Mouse (Mus musculus): ENCODE measurements around the gene Ccs.
A peak's percentile ranks its signal among the peaks of the same experiment; 100 is the strongest.
"Not testable (repeated sequence)": the region's sequence is repeated elsewhere in the genome, so short reads cannot be mapped to it uniquely, and the experiment has no call there.

The Ccs gene

DNA sequence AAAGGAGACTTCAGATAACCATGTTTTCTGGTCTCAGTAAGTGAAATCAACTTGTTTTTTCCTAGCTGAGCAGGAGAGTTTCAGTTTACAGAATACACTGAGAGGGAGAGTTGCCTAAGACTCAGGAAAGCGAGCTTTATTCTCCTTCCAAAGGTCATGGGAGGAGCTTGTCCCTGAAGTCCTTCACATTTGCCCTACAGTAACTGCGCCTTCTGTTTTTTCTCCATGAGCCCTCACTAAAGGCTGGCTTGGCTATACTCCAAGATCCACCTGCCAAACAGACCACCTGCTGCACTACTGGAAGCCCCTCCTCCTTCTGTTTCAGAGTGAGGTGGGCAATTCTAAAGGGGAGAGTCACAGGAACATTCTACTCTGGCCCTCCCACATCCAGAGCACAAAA is 3.0 kb downstream of the Ccs start:
- no peak for DNase-seq (ENCODE audit: low spot score)

DNA sequence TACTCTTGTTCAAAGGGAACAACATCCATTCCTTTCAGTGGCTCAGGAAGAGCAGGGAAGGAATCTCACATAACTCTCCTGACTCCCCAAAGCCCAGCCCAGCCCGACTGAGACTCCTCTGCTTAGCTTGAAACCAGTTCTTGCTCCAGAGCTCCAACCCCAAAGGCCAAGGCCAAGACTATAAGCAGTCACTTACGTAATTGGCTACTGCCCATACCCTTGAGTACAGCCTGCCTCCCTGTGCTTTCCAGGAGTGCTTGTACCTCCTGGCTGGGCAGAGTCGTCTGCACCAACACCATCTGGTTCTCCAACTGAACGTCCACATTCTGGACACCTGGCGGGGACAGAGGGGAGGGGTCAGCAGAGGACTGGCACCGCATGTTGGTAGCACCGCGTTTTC is 5.2 kb downstream of the Ccs start:
- no peak for DNase-seq (ENCODE audit: low spot score)

DNA sequence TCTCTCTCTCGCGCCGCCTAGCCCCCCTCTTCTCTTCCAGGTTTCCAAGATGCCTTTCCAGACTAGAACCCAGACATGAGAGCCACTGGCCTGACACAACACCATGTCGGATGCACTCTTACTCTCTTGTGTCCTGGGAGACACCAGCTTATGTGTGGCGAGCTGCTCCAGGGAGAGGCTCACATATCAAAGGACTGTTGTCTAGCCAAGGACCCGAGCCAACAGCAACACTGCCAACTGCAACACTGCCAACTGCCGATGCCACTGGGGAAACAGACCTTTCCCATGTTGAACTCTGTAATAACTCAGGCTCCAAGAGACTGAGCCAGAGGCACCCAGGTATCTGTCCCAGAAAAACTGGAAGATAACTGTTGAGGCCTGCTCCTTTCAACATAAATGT is 10.0 kb downstream of the Ccs start:
- no peak for DNase-seq (ENCODE audit: low spot score)

DNA sequence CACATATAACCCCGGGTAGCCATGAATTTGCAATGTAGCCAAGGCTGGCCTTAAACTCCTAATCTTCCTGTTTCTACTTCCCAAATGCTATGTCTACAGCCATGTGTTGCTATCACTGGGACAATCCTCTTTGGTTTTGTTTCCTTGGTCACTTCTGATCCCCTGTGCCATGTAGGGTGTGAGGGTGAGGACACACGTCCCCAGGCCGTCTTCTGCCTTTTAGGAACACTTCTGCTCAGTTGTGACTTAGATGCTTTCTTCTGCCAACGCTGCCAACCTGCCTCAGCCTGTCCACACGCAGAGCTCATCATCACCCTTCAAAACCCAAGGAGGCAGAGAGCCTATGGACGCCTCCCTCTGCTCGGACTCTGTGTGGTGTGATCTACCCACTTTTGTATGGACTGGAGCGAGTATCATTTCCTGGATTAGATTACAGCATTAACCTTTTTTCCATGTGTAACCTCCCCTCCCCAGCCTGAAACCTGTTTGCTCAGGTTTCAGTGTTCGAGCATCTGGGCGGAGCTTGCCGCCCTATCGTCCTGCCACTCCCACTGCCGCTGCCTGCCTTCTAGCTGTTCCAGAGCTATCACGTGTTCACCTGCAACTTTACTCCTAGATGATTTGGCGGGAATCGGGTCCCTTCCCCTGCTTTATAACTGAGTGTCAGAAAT is 10.6 kb downstream of the Ccs start:
- DNase-seq (ENCODE audit: low spot score), result no peak

DNA sequence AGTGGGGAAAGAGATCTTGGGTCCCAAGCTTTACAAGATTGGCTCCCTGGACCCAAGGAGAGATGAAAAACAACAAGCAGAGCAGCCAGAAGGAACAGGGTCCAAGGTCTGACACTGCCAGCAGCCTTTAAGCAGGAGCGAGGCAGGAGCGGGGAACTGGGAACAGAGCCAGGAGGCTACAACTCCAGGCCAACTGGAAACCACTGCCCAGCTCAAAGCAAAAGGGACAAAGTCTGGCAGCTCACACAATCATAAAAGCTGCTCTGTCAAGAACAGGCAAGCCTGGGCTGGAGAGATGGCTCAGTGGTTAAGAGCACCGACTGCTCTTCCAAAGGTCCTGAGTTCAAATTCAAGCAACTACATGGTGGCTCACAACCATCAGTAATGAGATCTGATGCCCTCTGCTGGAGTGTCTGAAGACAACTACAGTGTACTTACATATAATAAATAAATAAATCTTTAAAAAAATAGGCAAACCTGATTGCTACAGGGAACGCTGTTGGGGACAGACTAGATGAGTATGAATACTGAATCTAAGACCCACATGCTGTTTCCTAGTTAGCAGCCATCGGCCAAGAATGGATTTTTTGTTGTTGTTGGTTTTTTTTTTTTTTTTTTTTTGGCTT is 18.3 kb downstream of the Ccs start:
- DNase-seq (ENCODE audit: low spot score), result peak; percentile 41

DNA sequence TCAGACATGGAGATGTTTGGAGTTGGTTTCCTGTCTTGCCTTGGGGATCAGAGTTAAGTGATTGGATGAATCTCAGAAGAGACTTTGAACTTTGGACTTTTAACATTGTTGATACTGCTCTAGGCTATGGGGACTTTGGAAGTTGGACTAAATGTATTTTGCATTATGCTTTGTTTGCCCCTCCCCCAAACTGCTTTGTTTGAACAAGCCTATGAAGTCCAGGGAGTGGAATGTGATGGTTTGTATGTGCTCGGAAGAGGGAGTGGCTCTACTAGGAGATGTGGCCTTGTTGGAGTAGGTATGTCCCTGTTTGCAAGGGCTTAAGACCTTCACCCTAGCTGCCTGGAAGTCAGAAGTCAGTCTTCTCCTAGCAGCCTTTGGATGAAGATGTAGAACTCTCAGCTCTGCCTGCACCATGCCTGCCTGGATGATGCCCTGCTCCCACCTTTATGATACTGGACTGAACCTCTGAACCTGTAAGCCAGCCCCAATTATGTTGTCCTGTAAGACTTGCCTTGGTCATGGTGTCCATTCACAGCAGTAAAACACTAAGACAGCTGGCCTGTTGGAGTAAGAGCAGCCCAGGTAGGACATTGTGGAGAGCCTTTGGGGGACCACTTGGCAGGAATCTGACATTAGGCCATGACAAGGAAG is 21.8 kb downstream of the Ccs start:
- no peak for DNase-seq (ENCODE audit: low spot score)

DNA sequence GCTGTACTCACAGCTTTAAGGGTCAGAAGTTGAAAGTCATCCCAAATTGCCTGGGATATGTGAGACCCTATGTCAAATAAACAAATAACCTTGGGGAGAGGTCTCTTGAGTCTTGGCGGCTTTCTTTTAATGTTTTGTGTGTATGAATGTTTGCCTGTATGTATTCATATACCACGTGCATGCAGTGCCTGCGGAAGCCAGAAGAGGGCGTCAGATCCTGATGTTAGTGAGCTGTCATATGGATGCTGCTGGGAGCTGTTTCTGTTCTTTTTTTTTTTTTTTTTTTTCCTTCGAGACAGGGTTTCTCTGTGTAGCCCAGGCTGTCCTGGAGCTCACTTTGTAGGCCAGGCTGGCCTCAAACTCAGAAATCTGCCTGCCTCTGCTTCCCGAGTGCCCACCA is 26.1 kb downstream of the Ccs start:
- DNase-seq (ENCODE audit: low spot score), result no peak

DNA sequence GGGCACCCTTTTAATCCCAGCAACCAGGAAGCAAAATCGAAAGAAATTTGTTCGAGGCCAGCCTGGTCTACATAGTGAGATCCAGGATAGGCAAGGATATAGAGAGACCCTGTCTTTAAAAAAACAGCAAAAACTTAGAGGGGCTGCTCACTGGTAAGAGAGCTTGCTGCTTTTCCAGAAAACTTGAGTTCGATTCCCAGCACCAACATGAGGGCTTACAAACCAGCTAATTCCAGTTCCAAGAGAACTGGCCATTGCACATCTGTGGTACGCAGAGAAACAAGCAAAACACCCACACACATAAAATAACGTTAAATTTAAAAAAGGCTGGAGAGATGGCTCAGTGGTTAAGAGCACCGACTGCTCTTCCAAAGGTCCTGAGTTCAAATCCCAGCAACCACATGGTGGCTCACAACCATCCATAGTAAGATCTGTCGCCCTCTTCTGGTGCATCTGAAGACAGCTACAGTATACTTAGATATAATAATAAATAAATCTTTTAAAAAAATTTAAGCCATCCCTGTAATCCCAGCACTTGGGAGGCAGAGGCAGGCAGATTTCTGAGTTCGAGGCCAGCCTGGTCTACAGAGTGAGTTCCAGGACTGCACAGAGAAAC is 26.7 kb downstream of the Ccs start:
- not testable (repeated sequence) for DNase-seq (ENCODE audit: low spot score)

DNA sequence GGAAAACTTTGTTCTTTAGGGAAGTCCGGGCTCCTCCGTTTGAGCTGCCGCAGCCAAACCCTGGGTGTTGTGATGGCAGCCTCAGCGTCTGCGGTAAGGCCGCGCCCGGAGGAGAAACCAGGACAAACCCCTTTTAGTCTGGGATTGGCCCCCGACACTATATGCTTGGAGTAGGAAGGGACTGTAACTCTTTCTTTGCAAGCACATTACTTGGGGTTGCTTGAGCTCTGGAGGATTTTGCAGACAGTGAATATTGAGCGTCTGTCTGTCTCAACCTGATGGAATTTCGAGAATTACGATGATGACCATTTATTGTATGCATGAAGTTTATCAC is 27.3 kb downstream of the Ccs start:
- no peak for DNase-seq (ENCODE audit: low spot score)

DNA sequence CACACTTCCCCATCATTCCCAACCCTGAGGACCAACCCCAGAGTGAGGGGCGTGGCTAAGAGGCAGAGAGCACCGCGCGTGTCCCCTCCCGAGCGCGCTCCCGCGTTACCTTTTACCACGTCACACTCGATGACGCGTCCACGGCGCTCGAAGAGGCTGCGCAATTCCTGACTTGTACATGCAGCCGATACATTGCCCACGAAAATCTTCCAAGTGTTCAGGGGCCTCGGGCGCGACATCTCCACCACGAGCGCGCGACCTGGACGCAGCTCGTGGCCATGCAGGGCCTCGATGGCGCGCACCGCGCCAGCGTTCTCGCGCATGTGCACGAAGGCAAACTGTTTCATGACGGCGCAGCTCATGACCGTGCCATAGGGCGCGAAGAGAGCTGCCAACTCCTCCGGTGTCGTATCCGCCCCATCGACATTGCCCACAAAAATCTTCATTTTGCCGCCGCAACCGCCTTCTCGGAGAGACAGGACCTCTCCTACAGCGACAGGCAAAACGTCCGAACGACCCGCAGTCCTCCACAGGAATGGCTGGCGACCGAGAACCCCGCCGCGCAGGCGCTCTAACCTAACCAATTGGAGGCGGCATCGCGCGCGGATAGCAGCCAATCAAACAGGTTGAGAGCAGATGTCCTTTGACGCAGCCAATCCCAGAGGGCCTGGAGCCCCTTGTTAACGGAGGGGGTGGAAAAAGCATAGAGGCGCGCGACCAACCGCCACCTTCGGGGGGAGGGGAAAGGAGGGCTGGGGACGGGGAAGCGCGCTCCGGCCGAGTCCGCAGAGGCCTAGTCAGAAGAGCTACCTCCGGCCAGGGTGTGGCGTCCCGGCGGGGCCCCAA is 27.8 kb downstream of the Ccs start, which contains the start of the genes Gm21992 and Rbm14:
Gene Gm21992 (minus strand): TSS at position 550 of the 846 bp plus-strand sequence.
Gene Rbm14 (minus strand): TSS at position 572 of the 846 bp plus-strand sequence.
- DNase-seq (ENCODE audit: low spot score), result peak; percentile 97

DNA sequence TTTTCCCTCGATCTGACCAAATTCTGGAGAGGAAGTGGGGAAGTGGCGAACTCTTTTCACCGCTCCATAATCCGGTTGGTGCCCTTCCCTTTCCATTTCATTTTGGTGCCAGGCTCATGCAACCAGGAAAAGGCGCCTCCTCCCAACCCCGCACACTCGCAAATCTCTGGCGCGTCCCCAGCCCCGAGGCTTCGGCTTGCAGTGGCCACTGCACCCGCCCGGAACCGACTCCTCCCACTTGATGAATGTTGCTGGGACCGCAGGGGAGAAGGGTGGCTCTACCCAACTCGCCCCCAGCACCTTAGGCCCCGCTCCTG is 28.4 kb downstream of the Ccs start:
- peak; percentile 18 for DNase-seq (ENCODE audit: low spot score)

DNA sequence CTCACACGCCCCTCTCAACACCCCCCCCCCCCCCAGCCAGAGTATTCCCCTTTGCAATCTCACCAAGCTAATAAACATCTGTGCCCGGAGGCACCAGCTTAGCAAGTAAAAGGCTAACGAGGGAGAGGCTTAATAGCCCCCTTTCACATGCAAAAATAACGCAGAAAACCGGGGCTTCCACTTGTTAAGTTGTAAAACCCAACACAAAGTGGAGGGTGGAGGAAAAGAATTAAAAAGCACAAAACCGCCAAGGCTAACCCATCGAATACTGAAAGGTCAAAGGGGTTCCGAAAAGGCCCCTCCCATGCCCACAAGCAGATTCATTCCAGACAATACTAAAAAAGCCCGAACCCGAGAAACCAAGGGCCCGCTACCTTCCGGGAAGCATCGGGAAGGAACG is 28.8 kb downstream of the Ccs start:
- DNase-seq (ENCODE audit: low spot score), result no peak

DNA sequence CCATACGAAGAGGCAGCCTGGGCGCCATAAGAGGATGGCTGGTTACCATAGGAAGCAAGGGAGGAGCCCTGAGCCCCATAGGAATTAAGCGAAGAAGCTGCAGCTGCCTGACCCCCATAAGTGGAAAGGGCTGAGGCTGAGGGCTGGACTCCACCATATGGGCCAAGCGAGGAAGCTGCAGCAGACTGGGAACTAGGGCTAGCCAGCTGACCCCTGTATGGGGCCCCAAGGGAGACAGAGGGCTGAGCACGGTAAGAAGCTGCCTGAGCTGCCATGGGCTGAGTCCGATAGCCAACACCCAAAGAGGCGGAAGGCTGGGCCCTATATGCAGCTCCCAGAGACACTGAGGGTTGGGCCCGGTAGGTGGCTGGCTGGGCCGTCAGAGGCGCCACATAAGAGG is 35.8 kb downstream of the Ccs start:
- DNase-seq (ENCODE audit: low spot score), result no peak

DNA sequence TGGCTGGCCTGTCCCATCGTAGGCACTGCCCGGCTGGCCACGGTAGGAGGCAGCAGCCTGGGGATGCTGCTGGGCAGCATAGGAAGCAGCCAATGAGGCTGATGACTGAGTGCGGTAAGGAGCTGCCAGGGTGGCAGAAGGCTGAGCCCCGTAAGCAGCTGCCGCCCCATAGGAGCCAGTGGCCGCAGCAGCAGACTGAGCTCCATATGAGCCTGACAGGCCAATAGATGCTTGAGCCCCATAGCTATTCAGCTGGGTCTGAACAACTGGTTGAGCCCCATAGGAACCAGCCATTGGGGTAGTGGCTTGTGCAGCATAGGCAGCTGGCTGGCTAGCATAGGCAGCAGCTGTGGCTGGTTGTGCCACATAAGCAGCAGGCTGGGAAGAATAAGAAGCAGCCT is 36.4 kb downstream of the Ccs start:
- no peak for DNase-seq (ENCODE audit: low spot score)

DNA sequence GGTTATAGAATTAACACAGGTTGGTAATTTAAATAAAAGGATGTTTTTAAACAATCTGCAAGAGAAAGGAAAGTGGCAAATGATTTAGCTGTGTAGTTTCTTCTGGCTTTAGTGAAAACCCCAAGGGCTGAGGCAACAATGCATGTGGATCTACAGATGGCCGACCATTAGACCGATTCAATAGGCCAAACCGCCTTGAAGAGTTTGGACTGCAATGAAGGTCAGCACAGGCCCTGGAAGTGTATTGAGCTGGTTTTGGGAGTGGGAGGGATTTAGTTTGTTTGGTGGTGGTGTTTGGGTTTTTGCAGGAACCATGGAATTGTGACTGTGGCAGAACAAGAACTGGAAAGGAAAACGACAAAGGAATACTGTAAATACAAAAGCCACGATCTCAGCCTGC is 40.0 kb downstream of the Ccs start:
- DNase-seq (ENCODE audit: low spot score), result no peak

DNA sequence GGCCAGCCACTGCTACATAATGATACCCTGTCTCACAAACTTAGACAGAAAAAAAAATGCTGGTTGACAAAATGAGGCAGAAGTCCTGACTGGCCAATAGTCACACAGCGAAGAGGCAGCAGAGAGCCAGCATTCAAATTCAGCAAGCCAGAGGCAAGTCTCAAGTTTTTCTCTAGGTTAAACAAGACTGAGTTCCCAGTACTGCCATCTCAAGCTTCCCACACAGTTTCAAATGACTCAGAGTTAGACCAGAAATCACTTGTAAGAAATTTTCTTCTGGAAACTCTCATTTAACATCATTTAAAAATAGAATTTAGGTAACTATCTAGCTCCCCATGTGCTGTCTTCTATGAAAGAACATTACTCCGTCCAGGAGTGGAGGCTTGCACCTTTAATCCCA is 41.3 kb downstream of the Ccs start:
- no peak for DNase-seq (ENCODE audit: low spot score)

DNA sequence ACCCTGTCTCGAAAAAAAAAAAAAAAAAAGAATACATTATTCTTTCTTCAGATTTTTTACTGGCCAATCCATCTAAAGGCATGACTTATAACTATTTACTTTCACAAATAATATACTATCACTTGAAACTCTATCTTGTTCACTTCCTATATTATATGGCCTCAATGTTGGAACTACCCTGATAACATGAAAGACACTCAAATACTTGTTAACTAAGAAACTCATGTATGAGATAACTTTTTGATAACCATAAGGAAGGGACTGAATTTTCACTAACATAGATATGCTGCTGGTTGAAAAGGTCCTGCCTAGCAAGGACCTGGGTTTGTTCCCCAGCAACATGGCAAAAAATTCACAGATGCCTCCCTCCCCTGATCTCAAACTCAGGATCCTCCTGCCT is 43.2 kb downstream of the Ccs start:
- DNase-seq (ENCODE audit: low spot score), result no peak

DNA sequence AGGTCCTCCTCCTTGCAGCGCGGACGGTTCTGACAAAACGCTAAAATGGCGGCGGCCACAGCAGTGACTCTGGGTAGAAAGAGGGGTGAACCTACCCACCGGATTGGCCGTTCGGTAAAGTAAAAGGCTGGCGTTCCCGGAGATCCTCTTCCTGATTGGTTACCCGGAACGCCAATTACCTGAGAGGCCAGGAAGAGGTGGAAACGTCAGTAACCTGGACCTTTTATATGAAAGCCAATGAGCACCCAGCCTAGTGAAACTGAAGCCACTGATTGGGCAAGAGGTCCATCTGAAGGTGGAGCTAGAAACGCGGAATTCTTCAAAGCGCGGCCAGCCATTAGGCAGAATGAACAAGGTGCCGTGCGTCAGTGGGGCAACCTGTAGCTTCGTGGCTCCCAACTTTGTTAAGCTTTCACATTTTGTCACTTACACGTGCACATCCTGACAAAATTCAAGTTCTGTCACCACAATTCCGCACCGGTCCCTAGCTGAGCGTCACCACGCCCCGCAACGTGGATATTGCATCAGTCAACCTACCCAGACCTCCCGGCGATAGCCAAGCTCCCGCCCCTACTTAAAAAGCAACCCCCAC is 45.2 kb downstream of the Ccs start, which contains the start of gene Rbm4:
Gene Rbm4 (minus strand): TSS at position 71 of the 592 bp plus-strand sequence.
- DNase-seq (ENCODE audit: low spot score), result peak; percentile 85

DNA sequence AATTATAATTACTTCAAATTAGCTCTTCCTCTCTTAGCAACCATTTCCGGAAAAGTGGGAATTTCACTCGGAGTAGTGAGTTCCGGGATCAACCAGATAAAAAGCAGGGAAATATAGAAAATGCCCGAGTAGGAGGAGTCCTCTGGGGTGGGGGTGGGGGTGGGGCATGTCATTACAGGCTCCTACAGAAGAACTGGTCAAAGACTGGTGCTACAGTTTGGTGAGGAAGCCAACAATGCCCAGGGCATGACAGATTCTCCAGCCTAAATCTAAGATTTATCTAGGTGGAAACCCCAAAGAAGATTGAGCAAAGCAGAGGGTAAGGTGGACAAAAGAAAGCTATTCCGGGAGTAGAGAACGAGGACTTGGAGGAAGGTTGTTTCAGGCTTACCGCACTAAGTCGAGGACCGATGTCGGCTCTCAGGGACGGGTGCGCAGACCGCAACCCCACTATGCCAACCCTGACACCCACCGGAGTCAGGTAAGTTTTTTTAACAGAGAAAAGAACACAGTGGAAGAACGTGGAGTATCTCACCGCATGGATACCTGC is 45.8 kb downstream of the Ccs start:
- DNase-seq (ENCODE audit: low spot score), result no peak

DNA sequence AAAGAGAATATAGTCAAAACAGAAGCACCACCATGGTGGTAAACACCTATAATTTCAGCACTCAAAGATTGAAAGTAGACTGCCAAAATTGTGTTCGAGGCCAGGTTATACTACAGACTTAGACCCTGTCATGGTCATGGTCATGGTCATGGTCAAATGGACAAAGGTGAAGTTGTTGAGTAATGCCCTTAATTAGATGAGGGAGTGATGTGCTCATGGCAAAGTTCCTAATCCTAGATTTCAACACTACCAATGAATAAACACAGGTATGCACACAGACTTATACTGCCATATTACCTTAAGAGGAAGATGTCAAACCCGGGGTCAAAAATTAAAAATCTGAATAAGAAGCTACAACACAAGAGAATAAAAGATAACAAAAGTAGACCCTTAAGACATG is 52.8 kb downstream of the Ccs start:
- no peak for DNase-seq (ENCODE audit: low spot score)

DNA sequence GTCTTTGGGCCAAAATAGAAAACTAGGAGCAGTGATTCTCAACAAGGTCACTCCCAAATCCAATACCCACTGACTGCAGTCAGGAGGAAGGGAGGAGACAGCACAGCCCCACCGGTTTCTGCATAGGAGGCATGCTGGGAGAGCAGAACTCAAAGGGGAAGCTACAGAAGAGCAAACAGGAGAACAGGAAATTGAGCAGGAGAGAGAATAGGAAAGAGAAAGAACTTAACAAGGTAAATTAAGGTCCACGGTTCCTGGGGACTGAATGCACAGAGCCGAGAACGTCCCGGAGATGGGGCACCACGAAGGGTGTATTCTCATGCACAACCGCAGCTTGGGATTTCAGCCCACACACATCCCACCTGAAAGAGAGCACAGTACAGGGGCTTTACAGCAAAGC is 53.9 kb downstream of the Ccs start:
- DNase-seq (ENCODE audit: low spot score), result no peak

DNA sequence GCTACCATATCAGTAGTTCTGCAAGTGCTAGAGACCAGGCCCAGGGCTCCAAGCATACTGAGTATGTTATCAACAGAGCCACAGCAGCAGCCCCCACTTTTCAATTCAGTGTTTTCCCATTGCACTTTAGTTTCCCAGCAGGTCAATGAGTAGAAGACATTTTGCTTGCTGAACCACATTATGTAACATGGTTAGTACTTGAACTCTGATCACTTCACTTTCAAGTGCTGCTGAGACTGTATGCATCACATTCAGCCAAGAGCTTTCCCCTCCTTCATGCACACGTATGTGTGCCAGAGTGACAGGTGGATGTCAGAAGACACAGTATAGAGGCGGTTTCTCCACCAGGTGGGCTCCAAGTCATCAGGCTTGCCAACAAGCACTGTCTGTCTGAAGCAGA is 56.2 kb downstream of the Ccs start:
- DNase-seq (ENCODE audit: low spot score), result no peak

Measured in ovary, postnatal 10 days (tissue).